Mouse (Mus musculus) lung, embryonic 16.5 days (tissue): ENCODE results near the gene Plxnc1. TPM values are rescaled to one million over a fixed set of nuclear protein-coding genes. Genes with fewer than 3 reads are reported as not detected.
A peak's percentile ranks its signal among the peaks of the same experiment; 100 is the strongest.

Experiments used
- ATAC-seq: fragments of 200-750 bp; cut with Nextera tagmentation; 2 replicates; pipeline ENCODE4 v1.8.0; 2017; ENCODE audit warnings: low read depth, mild to moderate bottlenecking, moderate library complexity
- H3K27ac ChIP-seq: fragments of 300-500 bp; sonication (generic); 2 replicates; pipeline ENCODE4 v1.5.1; 2014; ENCODE audit warnings: mild to moderate bottlenecking, control low read depth, low read length
- H3K27me3 ChIP-seq: fragments of 300-500 bp; sonication (generic); 2 replicates; pipeline ENCODE4 v1.6.1; 2014; ENCODE audit warnings: low read depth, low read length, mixed read lengths; ENCODE audit not compliant: control insufficient read depth, insufficient read depth
- H3K36me3 ChIP-seq: fragments of 300-500 bp; sonication (generic); 2 replicates; pipeline ENCODE4 v1.6.1; 2014; ENCODE audit warnings: low read length; ENCODE audit not compliant: control insufficient read depth, insufficient read depth
- H3K4me1 ChIP-seq: fragments of 300-500 bp; sonication (generic); replicated peaks from 2 replicates; pipeline ENCODE4 v1.6.1; 2014; ENCODE audit warnings: low read length, mixed read lengths; ENCODE audit not compliant: control insufficient read depth, insufficient read depth
- H3K4me2 ChIP-seq: fragments of 300-500 bp; sonication (generic); 2 replicates; pipeline ENCODE4 v1.6.1; 2014; ENCODE audit warnings: low read depth, low read length, control low read depth
- H3K4me3 ChIP-seq: fragments of 300-500 bp; sonication (generic); 2 replicates; pipeline ENCODE4 v1.5.1; 2014; ENCODE audit warnings: mild to moderate bottlenecking, low read length, control low read depth
- H3K9ac ChIP-seq: fragments of 300-500 bp; sonication (generic); 2 replicates; pipeline ENCODE4 v1.6.1; 2014; ENCODE audit warnings: low read length, control low read depth
- H3K9me3 ChIP-seq: fragments of 300-500 bp; sonication (generic); 2 replicates; pipeline ENCODE4 v1.6.1; 2016; ENCODE audit warnings: low read length; ENCODE audit not compliant: control insufficient read depth
- WGBS: fragments of 180-500 bp; shearing (Covaris S2); extraction: QIAGEN DNeasy Blood & Tissue Kit; methylation state at CpG from one replicate; pipeline ENCODE4 v1.1.7; 2014; 5-methylcytosine and 5-hydroxymethylcytosine counted together
- polyA plus RNA-seq: library from polyadenylated mRNA; unstranded; fragments of >200 nt; fragmentation: Nextera tagmentation; extraction: Ambion mirVana; gene quantifications from 2 replicates; pipeline ENCODE4 v1.2.1, GENCODE M21; 2015

Gene Plxnc1
- polyA plus RNA-seq, result 5.8 and 6.3 TPM in 2 replicates

DNA sequence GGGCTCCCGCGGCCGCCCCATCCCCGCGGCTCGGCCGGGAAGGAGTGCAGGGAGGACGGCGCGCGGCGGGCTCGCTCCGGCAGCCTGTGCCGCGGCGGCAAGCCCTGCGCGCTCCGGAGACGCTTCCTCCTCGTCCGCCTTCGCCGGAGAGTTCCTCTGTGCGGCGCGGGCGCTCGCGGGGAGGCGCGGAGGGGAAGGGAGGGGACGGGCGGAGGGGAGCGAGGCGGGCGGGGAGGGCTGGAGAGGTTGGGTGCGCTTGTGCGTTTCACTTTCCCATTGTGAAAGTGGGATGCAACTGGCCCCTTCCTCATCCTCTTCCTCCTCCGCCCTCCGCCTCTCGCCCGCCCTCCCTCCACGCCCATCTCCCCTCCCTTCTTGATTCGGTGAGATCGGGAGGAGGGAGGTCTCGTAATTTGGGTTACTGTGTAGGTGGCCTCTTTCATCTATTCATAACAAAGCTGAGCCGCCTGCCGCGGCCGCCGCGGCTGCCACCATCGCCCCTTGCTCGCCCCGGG lies at the start of gene Plxnc1:
Gene Plxnc1, minus strand, starts transcription at position 145 of the 515 bp plus-strand sequence.
- 0% methylated on average over 32 of the region's 57 CpGs for WGBS
- peak within 1 kb of the TSS; percentile 85 for H3K9ac ChIP-seq
- peak; percentile 46 for ATAC-seq
- H3K27me3 ChIP-seq, result peaks cover 18% of the 10 kb centered on the region
- no peaks in the 10 kb centered on the region for H3K9me3 ChIP-seq
- H3K27ac ChIP-seq, result peak within 1 kb of the TSS; percentile 63
- no peaks in the 10 kb centered on the region for H3K36me3 ChIP-seq
- H3K4me2 ChIP-seq, result peak within 1 kb of the TSS; percentile 100
- H3K4me1 ChIP-seq, result peaks cover 17% of the 10 kb centered on the region
- H3K4me3 ChIP-seq, result peak within 1 kb of the TSS; percentile 70

DNA sequence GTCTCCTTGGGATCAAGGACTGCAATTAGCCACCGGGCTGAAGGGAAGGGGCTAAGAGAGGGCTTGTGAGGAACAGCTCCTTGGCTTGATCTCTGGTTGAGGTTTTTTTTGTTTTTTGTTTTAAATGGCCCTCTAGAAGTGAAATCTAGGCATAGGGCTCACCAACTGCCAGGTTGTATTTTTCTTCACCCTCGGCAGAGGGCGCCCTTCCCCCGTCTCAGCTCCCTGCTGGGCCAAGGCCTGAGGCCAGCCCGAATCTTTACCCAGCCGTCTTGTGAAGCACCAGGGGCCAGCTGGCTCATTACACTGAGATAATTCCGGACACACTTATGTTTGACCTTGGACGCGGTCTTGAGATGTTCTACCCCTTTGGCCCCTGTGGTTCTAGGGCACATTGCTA lies 47.5 kb upstream of the Plxnc1 start:
- WGBS, result 2% methylated on average over 9 of the region's 9 CpGs
- Histone ChIP-seq H3K9me3 (no peaks in the 10 kb centered on the region), H3K27me3 (no peaks in the 10 kb centered on the region), H3K4me3 (peak overlapping the region; percentile 23), H3K27ac (peak overlapping the region; percentile 97), H3K9ac (peak overlapping the region; percentile 57), H3K4me2 (peak overlapping the region; percentile 54), H3K4me1 (peaks cover 27% of the 10 kb centered on the region), H3K36me3 (no peaks in the 10 kb centered on the region)
- peak; percentile 42 for ATAC-seq

DNA sequence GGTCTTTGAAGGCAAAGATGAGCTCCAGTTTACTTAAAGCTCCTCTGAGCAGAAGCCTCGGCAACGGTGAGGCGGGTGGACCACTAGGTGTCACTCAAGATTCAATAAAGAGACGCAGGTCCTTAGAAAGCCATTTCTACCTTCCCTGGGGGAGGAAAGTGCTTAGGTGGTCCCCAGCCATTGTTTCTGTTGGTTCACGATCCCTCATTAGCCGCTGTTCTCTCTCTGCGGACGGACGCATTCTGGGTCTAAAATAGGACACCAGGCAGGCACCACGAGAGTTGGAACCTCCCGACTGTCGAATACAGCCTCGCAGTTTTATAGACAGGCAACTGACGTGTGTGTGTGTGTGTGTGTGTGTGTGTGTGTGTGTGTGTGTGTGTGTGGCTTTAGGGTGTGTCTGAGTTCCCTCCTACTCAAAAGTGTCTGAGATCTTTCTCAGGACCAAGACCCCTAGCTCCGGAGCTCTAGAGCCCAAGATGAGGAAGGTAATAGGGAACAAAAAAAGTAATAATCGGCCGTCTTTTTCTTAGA lies 47.0 kb upstream of the Plxnc1 start:
- Histone ChIP-seq H3K36me3 (no peaks in the 10 kb centered on the region), H3K9ac (peak overlapping the region; percentile 57), H3K9me3 (no peaks in the 10 kb centered on the region), H3K4me3 (peak overlapping the region; percentile 23), H3K27me3 (no peaks in the 10 kb centered on the region), H3K4me1 (peaks cover 27% of the 10 kb centered on the region), H3K4me2 (peak overlapping the region; percentile 54), H3K27ac (peak overlapping the region; percentile 97)
- 9% methylated on average over 17 of the region's 17 CpGs for WGBS
- peak; percentile 27 for ATAC-seq

DNA sequence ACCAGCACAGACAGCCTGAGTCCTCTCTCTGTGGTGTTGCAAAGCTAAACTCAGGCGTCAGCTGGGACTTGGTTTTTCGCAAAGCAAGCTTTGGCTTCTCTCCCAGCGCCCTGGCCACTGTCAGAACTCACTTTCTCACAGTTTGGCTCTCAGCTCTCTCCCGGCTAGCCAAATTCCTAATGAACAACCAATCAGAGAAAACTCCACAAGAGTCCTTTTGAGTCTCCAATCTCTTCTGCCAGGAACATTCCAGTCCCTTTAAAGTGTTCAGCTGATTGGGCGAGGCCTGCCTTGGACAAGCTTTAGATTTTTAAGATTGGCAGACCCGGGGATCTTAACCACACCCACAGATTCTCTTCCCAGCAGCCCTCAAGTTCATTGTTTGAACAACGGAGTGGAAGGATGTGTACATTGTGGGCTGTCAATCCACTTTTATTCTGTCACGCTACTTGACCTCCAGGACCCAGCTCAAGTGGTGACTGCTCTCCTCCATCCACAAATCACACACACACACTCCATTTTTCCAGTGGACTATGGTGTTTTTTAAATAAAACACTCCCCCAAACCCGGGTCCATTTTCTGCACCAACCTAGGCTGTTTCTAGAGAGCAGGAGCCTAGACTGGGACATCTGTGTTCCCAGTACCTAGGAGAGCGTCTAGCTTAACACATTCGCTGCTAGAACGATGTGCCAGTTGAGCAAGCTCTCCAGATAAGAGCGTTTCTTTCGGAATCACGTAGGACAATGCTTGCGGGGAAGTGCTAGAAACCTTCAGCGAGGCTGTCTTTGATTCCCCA lies 46.3 kb upstream of the Plxnc1 start:
- Histone ChIP-seq H3K4me1 (peaks cover 27% of the 10 kb centered on the region), H3K4me2 (peak overlapping the region; percentile 54), H3K27ac (peak overlapping the region; percentile 97), H3K4me3 (peak overlapping the region; percentile 23), H3K9ac (peak overlapping the region; percentile 57), H3K36me3 (no peaks in the 10 kb centered on the region), H3K9me3 (no peaks in the 10 kb centered on the region), H3K27me3 (no peaks in the 10 kb centered on the region)
- peak; percentile 90 for ATAC-seq
- WGBS, result 6% methylated on average over 17 of the region's 17 CpGs

DNA sequence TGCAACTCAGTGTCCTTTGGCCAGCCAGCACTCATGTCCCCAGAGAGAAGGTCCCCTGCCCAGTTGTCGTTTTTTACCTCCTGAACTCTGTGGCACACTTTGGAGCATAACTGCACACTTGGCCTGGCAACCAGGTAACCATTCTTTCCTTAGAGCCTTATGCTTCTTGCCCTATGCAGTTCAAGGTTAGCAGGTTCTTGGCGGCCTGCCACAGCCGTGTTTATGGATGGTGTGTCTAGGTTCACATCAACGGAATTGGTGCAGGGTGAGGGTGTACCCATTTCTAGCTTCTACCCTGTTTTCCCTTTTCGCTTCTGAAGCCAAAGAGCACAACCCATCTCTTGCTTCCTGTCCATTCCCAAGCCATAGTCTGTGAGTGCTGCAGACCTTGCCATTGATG lies 44.7 kb upstream of the Plxnc1 start:
- H3K9me3 ChIP-seq, result no peaks in the 10 kb centered on the region
- 78% methylated on average over 5 of the region's 5 CpGs for WGBS
- no peak overlapping the region; the same call in 1 of the 2 replicates for H3K27ac ChIP-seq

DNA sequence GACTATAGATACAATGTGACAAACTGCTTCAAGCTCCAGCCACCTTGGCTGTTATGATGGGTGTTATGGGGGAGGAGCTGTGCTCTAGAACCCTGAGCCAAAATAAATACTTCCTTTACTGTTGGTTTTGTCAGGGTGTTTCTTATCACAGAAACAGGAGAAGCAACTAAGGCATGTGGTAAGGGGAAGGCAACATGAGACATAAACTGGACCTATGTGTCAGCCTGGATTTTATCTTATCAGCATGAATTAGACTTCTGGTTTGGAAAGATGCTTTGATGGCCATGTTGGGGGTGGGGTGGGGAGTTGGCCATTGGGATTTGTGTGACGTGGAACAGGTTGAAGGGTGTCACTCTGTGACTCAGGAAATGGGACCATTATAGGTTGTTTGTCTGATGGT lies 40.5 kb upstream of the Plxnc1 start:
- no peaks in the 10 kb centered on the region for H3K9me3 ChIP-seq
- H3K27ac ChIP-seq, result no peak overlapping the region
- WGBS, result 38% methylated on average over 1 of the region's 1 CpGs
- no peak overlapping the region for H3K4me3 ChIP-seq
- ATAC-seq, result no peak
- H3K27me3 ChIP-seq, result no peaks in the 10 kb centered on the region
- H3K4me2 ChIP-seq, result no peak overlapping the region
- H3K9ac ChIP-seq, result no peak overlapping the region
- H3K36me3 ChIP-seq, result no peaks in the 10 kb centered on the region
- H3K4me1 ChIP-seq, result peaks cover 12% of the 10 kb centered on the region

More for the DNA sequence above, 44.7 kb upstream of the Plxnc1 start:
- ATAC-seq, result no peak
- Histone ChIP-seq H3K27me3 (no peaks in the 10 kb centered on the region), H3K36me3 (no peaks in the 10 kb centered on the region), H3K4me1 (peaks cover 27% of the 10 kb centered on the region), H3K4me3 (no peak overlapping the region), H3K9ac (no peak overlapping the region), H3K4me2 (no peak overlapping the region)

DNA sequence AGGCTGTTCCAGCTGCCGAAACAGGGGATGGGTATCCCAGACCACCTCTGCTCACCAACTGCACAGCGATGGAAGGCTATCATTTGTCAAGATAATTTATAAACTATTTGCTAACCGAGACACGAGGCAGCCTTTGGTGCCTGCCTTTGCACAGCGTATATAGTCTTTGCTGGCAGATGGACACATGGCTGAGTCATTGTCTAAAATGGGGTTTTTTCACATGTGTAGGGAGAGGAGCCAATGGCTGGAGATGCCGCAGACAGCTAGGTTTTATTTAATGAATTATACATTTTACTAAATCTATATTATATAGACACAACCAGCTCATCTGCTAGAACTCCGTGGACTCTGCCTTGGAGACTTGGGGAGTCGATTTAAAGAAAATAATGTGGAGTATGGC lies 37.9 kb upstream of the Plxnc1 start:
- no peak overlapping the region for H3K9ac ChIP-seq
- no peak overlapping the region for H3K27ac ChIP-seq
- no peak for ATAC-seq
- H3K27me3 ChIP-seq, result no peaks in the 10 kb centered on the region
- H3K36me3 ChIP-seq, result no peaks in the 10 kb centered on the region
- no peak overlapping the region for H3K4me3 ChIP-seq
- H3K4me1 ChIP-seq, result peaks cover 4% of the 10 kb centered on the region
- no peak overlapping the region for H3K4me2 ChIP-seq
- WGBS, result 58% methylated on average over 8 of the region's 8 CpGs
- no peaks in the 10 kb centered on the region for H3K9me3 ChIP-seq

DNA sequence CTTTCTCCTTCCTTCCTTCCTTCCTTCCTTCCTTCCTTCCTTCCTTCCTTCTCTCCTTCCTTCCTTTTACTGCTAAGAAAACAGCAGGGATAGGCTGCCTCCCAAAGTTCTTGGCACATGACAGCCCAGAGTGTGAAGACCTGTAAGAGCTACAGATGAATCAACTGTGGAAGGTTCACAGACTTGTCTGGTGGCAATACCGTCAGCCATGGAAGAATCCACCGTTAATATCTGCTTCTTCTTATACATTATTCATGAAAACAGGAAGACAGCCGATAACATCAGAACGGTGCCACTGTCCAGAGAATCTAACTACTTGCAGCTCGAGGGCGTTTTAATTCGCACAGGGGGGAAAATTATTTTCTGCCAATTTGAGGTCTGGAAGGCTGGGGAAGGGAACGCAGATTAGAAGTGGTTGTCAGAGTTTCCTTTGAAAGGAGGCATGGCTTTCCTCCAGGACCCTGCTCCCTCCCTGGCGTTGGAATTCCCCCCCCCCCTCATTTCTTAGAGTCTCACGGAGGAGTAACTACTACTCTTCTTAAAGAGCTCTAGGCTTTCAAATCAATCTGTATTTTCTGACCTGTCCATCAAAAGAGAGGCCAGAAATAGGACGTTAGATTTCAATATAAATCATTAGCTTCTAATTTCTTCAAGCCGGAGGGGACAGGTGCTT lies 37.0 kb upstream of the Plxnc1 start:
- WGBS, result 34% methylated on average over 12 of the region's 12 CpGs
- Histone ChIP-seq H3K9me3 (no peaks in the 10 kb centered on the region), H3K27ac (no peak overlapping the region), H3K36me3 (no peaks in the 10 kb centered on the region), H3K4me3 (no peak overlapping the region), H3K27me3 (no peaks in the 10 kb centered on the region), H3K9ac (no peak overlapping the region), H3K4me2 (no peak overlapping the region), H3K4me1 (peaks cover 4% of the 10 kb centered on the region)
- no peak for ATAC-seq

DNA sequence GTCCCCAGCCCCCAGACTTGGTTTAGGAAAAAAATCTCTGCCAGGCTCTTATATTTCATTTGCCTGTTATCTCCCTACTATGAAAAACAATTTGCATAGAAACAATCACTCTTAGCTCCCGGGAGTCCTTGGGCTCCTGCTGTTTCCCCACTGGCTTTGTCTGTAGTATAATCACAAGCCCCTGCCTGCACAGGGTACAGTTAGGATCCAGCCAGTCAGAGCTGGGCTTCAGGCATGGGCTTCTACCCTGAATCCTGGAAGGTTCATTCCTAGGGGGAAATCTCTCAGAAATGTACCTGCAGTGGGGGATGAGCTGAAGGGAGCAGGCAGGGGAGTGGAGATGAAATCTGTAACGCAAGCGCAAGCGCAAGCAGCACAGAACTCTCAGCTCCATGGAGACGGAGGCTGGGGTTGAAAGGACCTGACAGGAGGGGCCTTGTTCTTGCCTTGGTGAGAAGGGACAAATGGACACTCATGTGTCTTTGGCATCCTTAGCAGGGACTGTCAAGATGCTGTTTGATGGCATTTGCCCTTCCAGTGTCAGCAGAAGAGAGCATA lies 33.7 kb upstream of the Plxnc1 start:
- Histone ChIP-seq H3K4me3 (no peak overlapping the region), H3K9ac (no peak overlapping the region), H3K36me3 (no peaks in the 10 kb centered on the region), H3K27ac (no peak overlapping the region), H3K4me2 (no peak overlapping the region), H3K9me3 (no peaks in the 10 kb centered on the region), H3K4me1 (peaks cover 14% of the 10 kb centered on the region), H3K27me3 (no peaks in the 10 kb centered on the region)
- WGBS, result 47% methylated on average over 5 of the region's 5 CpGs
- ATAC-seq, result no peak
